Comparison of ENCODE assay signal across 8 mouse cellular contexts in the genomic region with DNA sequence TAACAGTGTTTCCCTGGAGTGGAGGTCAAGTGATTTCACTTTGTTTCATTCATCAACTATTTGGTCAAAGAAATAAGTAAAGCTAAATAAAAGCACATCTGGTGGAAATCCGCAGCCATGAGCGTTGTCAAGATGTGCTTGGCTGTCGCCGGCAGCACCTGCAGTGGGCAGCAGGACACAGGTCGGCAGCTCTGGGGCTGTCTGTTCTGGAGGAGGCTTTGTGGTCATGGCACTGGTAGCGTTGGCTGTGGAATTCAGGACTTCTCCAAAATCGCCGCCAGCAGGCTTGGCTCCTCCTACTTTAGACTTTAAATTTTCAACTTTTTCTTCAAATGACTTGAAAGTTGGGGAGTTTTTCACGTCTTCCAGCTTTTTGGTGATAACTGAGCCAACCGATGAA. TPM values are rescaled to one million over a fixed set of nuclear protein-coding genes. Genes with fewer than 3 reads are reported as not detected.
DNase-seq lines count a peak whose midpoint lies in the region; ATAC-seq and TF ChIP-seq lines count a peak whose summit lies in the region.
"Not testable (repeated sequence)": the region's sequence is repeated elsewhere in the genome, so short reads cannot be mapped to it uniquely, and the experiment has no call there.

No protein-coding gene starts in this region.

- not testable (repeated sequence) for DNase-seq in MEL (ENCODE audit: low read depth, low spot score); embryonic facial prominence, embryonic 10.5 days (ENCODE audit: low spot score); kidney, postnatal 0 days (ENCODE audit: low spot score)

- peak overlapping the region; percentile 72 to 91 for H3K4me3 ChIP-seq in MEL (ENCODE audit: control insufficient read depth in 1 of 2, insufficient read depth in 1 of 2, low read depth in 2 of 2, low read length in 2 of 2)
- peak overlapping the region; percentile 52 for H3K4me3 ChIP-seq in embryonic facial prominence, embryonic 10.5 days
- H3K4me3 ChIP-seq in hindbrain, embryonic 13.5 days, result not testable (repeated sequence)
- H3K4me3 ChIP-seq in kidney, postnatal 0 days (replicated peaks; ENCODE audit: low read depth, low read length), result peak overlapping the region; percentile 46
- peak overlapping the region; percentile 63 for H3K4me3 ChIP-seq in liver, embryonic 16.5 days (ENCODE audit: low read depth, low read length)
- H3K4me3 ChIP-seq in midbrain, embryonic 13.5 days (replicated peaks), result peak overlapping the region; percentile 33; the same call in 1 of the 2 replicates
- H3K4me3 ChIP-seq in stomach, embryonic 14.5 days (ENCODE audit: low read depth, low read length), result peak overlapping the region; percentile 36; the same call in 1 of the 2 replicates

- 53% methylated on average over 10 of the region's 10 CpGs for WGBS in embryonic facial prominence, embryonic 10.5 days
- WGBS in hindbrain, embryonic 13.5 days, result 46% methylated on average over 10 of the region's 10 CpGs
- WGBS in kidney, postnatal 0 days, result 35% methylated on average over 10 of the region's 10 CpGs
- WGBS in liver, embryonic 16.5 days (ENCODE audit: insufficient replicate concordance), result 25% methylated on average over 10 of the region's 10 CpGs
- 42% methylated on average over 10 of the region's 10 CpGs for WGBS in midbrain, embryonic 13.5 days
- WGBS in stomach, embryonic 14.5 days, result 37% methylated on average over 10 of the region's 10 CpGs

- H3K4me1 ChIP-seq in MEL (ENCODE audit: control insufficient read depth in 1 of 2, insufficient read depth in 2 of 2, low read length in 2 of 2), result peaks cover 9 to 12% of the 10 kb centered on the region in 2 experiments
- H3K4me1 ChIP-seq in embryonic facial prominence, embryonic 10.5 days; hindbrain, embryonic 13.5 days (replicated peaks); kidney, postnatal 0 days (replicated peaks; ENCODE audit: insufficient read depth, low read length); liver, embryonic 16.5 days (ENCODE audit: control insufficient read depth, low read depth, low read length); midbrain, embryonic 13.5 days (replicated peaks); stomach, embryonic 14.5 days (ENCODE audit: control insufficient read depth, insufficient read depth, low read length): not testable (repeated sequence)

- not testable (repeated sequence) for TF ChIP-seq EP300 in MEL (IDR thresholded peaks at IDR 0.05; ENCODE audit: low read depth in 1 of 2, low read length in 2 of 2)

- not testable (repeated sequence) for TF ChIP-seq POLR2A in MEL (IDR thresholded peaks at IDR 0.05; ENCODE audit: control insufficient read depth in 1 of 2, insufficient read depth in 1 of 2, low read depth in 1 of 2, low read length in 2 of 2, poor library complexity in 1 of 2)

- not testable (repeated sequence) for H3K79me2 ChIP-seq in MEL (ENCODE audit: control insufficient read depth, insufficient read depth, low read length, poor library complexity)

- peak overlapping the region; percentile 56 for H3K27ac ChIP-seq in MEL (ENCODE audit: control insufficient read depth, low read depth, low read length)
- H3K27ac ChIP-seq in embryonic facial prominence, embryonic 10.5 days (replicated peaks); hindbrain, embryonic 13.5 days; kidney, postnatal 0 days; liver, embryonic 16.5 days (ENCODE audit: low read length); midbrain, embryonic 13.5 days; stomach, embryonic 14.5 days (ENCODE audit: low read length): not testable (repeated sequence)

- peak; percentile 58 for ATAC-seq in granulocyte monocyte progenitor cell, adult 5-6 weeks (replicated peaks; ENCODE audit: poor library complexity, severe bottlenecking)
- ATAC-seq in hindbrain, embryonic 13.5 days (ENCODE audit: low FRiP score); kidney, postnatal 0 days (replicated peaks; ENCODE audit: low FRiP score, low read depth); liver, embryonic 16.5 days (ENCODE audit: low read depth); midbrain, embryonic 13.5 days; stomach, embryonic 14.5 days (ENCODE audit: insufficient number of reproducible peaks, insufficient read depth, low FRiP score, low read depth): not testable (repeated sequence)

- not testable (repeated sequence) for TF ChIP-seq CTCF in MEL (IDR thresholded peaks at IDR 0.05 in 2 of 3, conservative IDR thresholded peaks at IDR 0.05 in 1 of 3; ENCODE audit: control insufficient read depth in 1 of 3, insufficient read depth in 1 of 3, low read depth in 2 of 3, low read length in 3 of 3, poor library complexity in 1 of 3, severe bottlenecking in 1 of 3); kidney, postnatal 0 days (IDR thresholded peaks at IDR 0.05; ENCODE audit: low read depth)

- not testable (repeated sequence) for H3K27me3 ChIP-seq in MEL (ENCODE audit: control insufficient read depth in 1 of 2, insufficient read depth in 2 of 2, low read length in 2 of 2); embryonic facial prominence, embryonic 10.5 days (replicated peaks; ENCODE audit: low read depth, poor library complexity, severe bottlenecking); hindbrain, embryonic 13.5 days; kidney, postnatal 0 days (ENCODE audit: insufficient read depth, low read length); liver, embryonic 16.5 days (ENCODE audit: control insufficient read depth, insufficient read depth, low read depth, low read length); midbrain, embryonic 13.5 days; stomach, embryonic 14.5 days (ENCODE audit: control insufficient read depth, insufficient read depth, low read length)

- peak overlapping the region; percentile 76 for H3K9ac ChIP-seq in MEL (ENCODE audit: control insufficient read depth, low read depth, low read length, poor library complexity, severe bottlenecking)
- not testable (repeated sequence) for H3K9ac ChIP-seq in hindbrain, embryonic 13.5 days; liver, embryonic 16.5 days (ENCODE audit: low read depth, low read length); midbrain, embryonic 13.5 days (replicated peaks); stomach, embryonic 14.5 days (replicated peaks; ENCODE audit: low read depth, low read length)
- peak overlapping the region; percentile 40; the same call in 1 of the 2 replicates for H3K9ac ChIP-seq in kidney, postnatal 0 days (ENCODE audit: low read depth, low read length)

- not testable (repeated sequence) for H3K9me3 ChIP-seq in MEL (replicated peaks; ENCODE audit: insufficient read depth, low read length); embryonic facial prominence, embryonic 10.5 days; hindbrain, embryonic 13.5 days; kidney, postnatal 0 days (replicated peaks; ENCODE audit: low read length); liver, embryonic 16.5 days (replicated peaks; ENCODE audit: control insufficient read depth, low read length); midbrain, embryonic 13.5 days; stomach, embryonic 14.5 days (ENCODE audit: control insufficient read depth, low read depth, low read length)

- TF ChIP-seq RAD21 in MEL (IDR thresholded peaks at IDR 0.05; ENCODE audit: low read depth, low read length), result not testable (repeated sequence)

- H3K4me2 ChIP-seq in hindbrain, embryonic 13.5 days, result peak overlapping the region; percentile 55; the same call in 1 of the 2 replicates
- H3K4me2 ChIP-seq in kidney, postnatal 0 days (ENCODE audit: low read length), result peak overlapping the region; percentile 75
- peak overlapping the region; percentile 68 for H3K4me2 ChIP-seq in liver, embryonic 16.5 days (ENCODE audit: low read depth, low read length)
- H3K4me2 ChIP-seq in midbrain, embryonic 13.5 days (replicated peaks), result peak overlapping the region; percentile 57
- H3K4me2 ChIP-seq in stomach, embryonic 14.5 days (replicated peaks; ENCODE audit: low read depth, low read length), result peak overlapping the region; percentile 68

- peaks cover 8 to 22% of the 10 kb centered on the region in 2 experiments for H3K36me3 ChIP-seq in MEL (ENCODE audit: control insufficient read depth in 1 of 2, insufficient read depth in 2 of 2, low read length in 2 of 2)
- H3K36me3 ChIP-seq in embryonic facial prominence, embryonic 10.5 days (replicated peaks), result peaks cover 64% of the 10 kb centered on the region
- peaks cover 34% of the 10 kb centered on the region for H3K36me3 ChIP-seq in hindbrain, embryonic 13.5 days
- H3K36me3 ChIP-seq in kidney, postnatal 0 days (ENCODE audit: insufficient read depth, low read length), result peaks cover 20% of the 10 kb centered on the region; the same call in 1 of the 2 replicates
- not testable (repeated sequence) for H3K36me3 ChIP-seq in liver, embryonic 16.5 days (ENCODE audit: control insufficient read depth, insufficient read depth)
- H3K36me3 ChIP-seq in midbrain, embryonic 13.5 days, result peaks cover 37% of the 10 kb centered on the region
- H3K36me3 ChIP-seq in stomach, embryonic 14.5 days (ENCODE audit: control insufficient read depth, insufficient read depth, low read length), result peaks cover 19% of the 10 kb centered on the region

RNA-seq across cellular contexts. Expression of a gene that starts 31.5 kb away (rescaled TPM):
- total RNA-seq in MEL (2012; rRNA removed), result 174 and 180 TPM in 2 replicates
- polyA plus RNA-seq in MEL (2012; ENCODE audit: insufficient read depth in 1 of 2, insufficient read length in 2 of 2, low read depth in 1 of 2, low replicate concordance in 2 of 2, missing spikeins in 1 of 2), result 100 to 1,000 TPM; 141 to 293 TPM
- polyA plus RNA-seq in embryonic facial prominence, embryonic 10.5 days (2016; fragmentation: Nextera tagmentation; extraction: Ambion mirVana), result 142 TPM in 2 replicates
- 163 and 166 TPM in 2 replicates for total RNA-seq in granulocyte monocyte progenitor cell, adult 5-6 weeks (2014; fragmentation: Nextera tagmentation)
- 208 and 248 TPM in 2 replicates for total RNA-seq in granulocyte monocyte progenitor cell, adult 5-6 weeks (2017)
- polyA plus RNA-seq in hindbrain, embryonic 13.5 days (2015; fragmentation: Nextera tagmentation; extraction: Ambion mirVana), result 85.2 and 85.6 TPM in 2 replicates
- 62.7 and 69.8 TPM in 2 replicates for polyA plus RNA-seq in kidney, postnatal 0 days (2015; fragmentation: Nextera tagmentation; extraction: Ambion mirVana)
- 47.9 and 51.4 TPM in 2 replicates for polyA plus RNA-seq in liver, embryonic 16.5 days (2015; fragmentation: Nextera tagmentation; extraction: Ambion mirVana)
- 83.5 and 87.0 TPM in 2 replicates for polyA plus RNA-seq in midbrain, embryonic 13.5 days (2015; fragmentation: Nextera tagmentation; extraction: Ambion mirVana)
- polyA plus RNA-seq in stomach, embryonic 14.5 days (2014; fragmentation: Nextera tagmentation; extraction: Ambion mirVana), result 99.4 and 110 TPM in 2 replicates

RNA-seq across cellular contexts. Expression of a gene that starts 31.5 kb away (rescaled TPM):
- total RNA-seq in MEL (2012; rRNA removed), result 16.2 and 17.2 TPM in 2 replicates
- 10 to 100 TPM in 1 of 2 experiments, not detected in 1; 19.1 TPM for polyA plus RNA-seq in MEL (2012; ENCODE audit: insufficient read depth in 1 of 2, insufficient read length in 2 of 2, low read depth in 1 of 2, low replicate concordance in 2 of 2, missing spikeins in 1 of 2)
- polyA plus RNA-seq in embryonic facial prominence, embryonic 10.5 days (2016; fragmentation: Nextera tagmentation; extraction: Ambion mirVana), result 37.0 and 43.5 TPM in 2 replicates
- 16.7 and 18.7 TPM in 2 replicates for total RNA-seq in granulocyte monocyte progenitor cell, adult 5-6 weeks (2014; fragmentation: Nextera tagmentation)
- 13.5 and 15.8 TPM in 2 replicates for total RNA-seq in granulocyte monocyte progenitor cell, adult 5-6 weeks (2017)
- polyA plus RNA-seq in hindbrain, embryonic 13.5 days (2015; fragmentation: Nextera tagmentation; extraction: Ambion mirVana), result 36.0 and 42.4 TPM in 2 replicates
- 47.4 and 49.5 TPM in 2 replicates for polyA plus RNA-seq in kidney, postnatal 0 days (2015; fragmentation: Nextera tagmentation; extraction: Ambion mirVana)
- polyA plus RNA-seq in liver, embryonic 16.5 days (2015; fragmentation: Nextera tagmentation; extraction: Ambion mirVana), result 7.7 and 11.5 TPM in 2 replicates
- 41.3 and 44.5 TPM in 2 replicates for polyA plus RNA-seq in midbrain, embryonic 13.5 days (2015; fragmentation: Nextera tagmentation; extraction: Ambion mirVana)
- 34.3 and 39.7 TPM in 2 replicates for polyA plus RNA-seq in stomach, embryonic 14.5 days (2014; fragmentation: Nextera tagmentation; extraction: Ambion mirVana)

RNA-seq across cellular contexts. Expression of a gene that starts 40.7 kb away (rescaled TPM):
- 42.8 and 45.3 TPM in 2 replicates for total RNA-seq in MEL (2012; rRNA removed)
- polyA plus RNA-seq in MEL (2012; ENCODE audit: insufficient read depth in 1 of 2, insufficient read length in 2 of 2, low read depth in 1 of 2, low replicate concordance in 2 of 2, missing spikeins in 1 of 2), result 10 to 100 TPM; 51.7 to 53.4 TPM
- polyA plus RNA-seq in embryonic facial prominence, embryonic 10.5 days (2016; fragmentation: Nextera tagmentation; extraction: Ambion mirVana), result 16.1 and 17.8 TPM in 2 replicates
- total RNA-seq in granulocyte monocyte progenitor cell, adult 5-6 weeks (2014; fragmentation: Nextera tagmentation), result 77.1 and 77.9 TPM in 2 replicates
- total RNA-seq in granulocyte monocyte progenitor cell, adult 5-6 weeks (2017), result 70.8 and 81.2 TPM in 2 replicates
- polyA plus RNA-seq in hindbrain, embryonic 13.5 days (2015; fragmentation: Nextera tagmentation; extraction: Ambion mirVana), result 10.3 and 10.6 TPM in 2 replicates
- polyA plus RNA-seq in kidney, postnatal 0 days (2015; fragmentation: Nextera tagmentation; extraction: Ambion mirVana), result 11.2 and 12.1 TPM in 2 replicates
- 5.4 and 5.6 TPM in 2 replicates for polyA plus RNA-seq in liver, embryonic 16.5 days (2015; fragmentation: Nextera tagmentation; extraction: Ambion mirVana)
- 10.5 and 11.0 TPM in 2 replicates for polyA plus RNA-seq in midbrain, embryonic 13.5 days (2015; fragmentation: Nextera tagmentation; extraction: Ambion mirVana)
- 27.2 and 28.7 TPM in 2 replicates for polyA plus RNA-seq in stomach, embryonic 14.5 days (2014; fragmentation: Nextera tagmentation; extraction: Ambion mirVana)
